Mouse (Mus musculus): ENCODE measurements around the gene Olfr1333.
"Not testable (repeated sequence)": the region's sequence is repeated elsewhere in the genome, so short reads cannot be mapped to it uniquely, and the experiment has no call there.

The Olfr1333 gene

GRCm38 (mm10) chr4:118836179-118836578 is at the start of gene Olfr1333:
TSS of gene Olfr1333 (minus strand) at chr4:118836279.
- no peak for DNase-seq

- no peak for DNase-seq
Observed at GRCm38 (mm10) chr4:118867566-118867965, 31.5 kb upstream of the Olfr1333 start.

GRCm38 (mm10) chr4:118864349-118864748 is 28.3 kb upstream of the Olfr1333 start, which contains the start of gene Olfr1331:
TSS of gene Olfr1331 (plus strand) at chr4:118864649.
- no peak for DNase-seq

DNA sequence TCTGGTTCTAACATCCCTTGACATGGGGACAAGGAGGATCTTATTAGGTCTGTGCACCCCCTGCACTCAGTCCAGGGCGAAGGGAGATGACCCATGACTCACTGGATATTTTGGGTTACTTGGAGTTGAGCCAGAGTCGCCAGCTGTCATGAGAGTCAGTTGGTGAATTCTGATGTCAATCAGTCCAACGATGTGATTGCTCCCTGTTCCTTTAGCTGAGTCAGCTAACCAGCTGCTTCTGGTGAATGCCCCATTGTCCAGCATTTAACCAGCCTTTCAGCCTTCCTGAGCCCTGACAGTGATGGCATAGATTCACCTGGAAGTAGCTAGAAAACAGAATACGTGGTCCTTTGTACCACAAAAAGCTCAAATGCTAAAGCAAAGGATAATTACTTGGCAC is 26.6 kb upstream of the Olfr1333 start:
- no peak for DNase-seq

- no peak for DNase-seq
Observed at GRCm38 (mm10) chr4:118861791-118862190, 25.7 kb upstream of the Olfr1333 start.

DNA sequence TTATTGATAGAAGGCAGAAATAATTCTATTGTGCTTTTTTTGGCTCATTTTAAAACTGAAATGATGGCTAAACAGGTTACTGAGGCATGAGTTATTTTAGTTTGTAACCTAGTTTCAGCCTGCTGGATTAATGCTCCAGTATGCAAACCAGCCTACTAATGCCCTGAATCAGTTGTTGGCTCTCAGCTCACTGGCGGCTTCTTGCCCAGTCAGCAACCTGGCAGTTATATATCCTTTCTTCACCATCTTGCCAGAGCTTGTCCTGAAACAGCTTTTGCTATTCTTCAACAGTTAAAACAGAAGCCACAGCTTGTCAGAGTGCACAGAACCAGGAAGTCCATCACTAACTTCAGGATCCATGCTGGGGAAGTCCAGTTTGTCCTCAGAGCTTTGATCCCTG is 17.2 kb downstream of the Olfr1333 start:
- no peak for DNase-seq

- DNase-seq: no peak
Observed at GRCm38 (mm10) chr4:118809844-118810243, 26.2 kb downstream of the Olfr1333 start, which contains the start of gene Olfr1335. TSS of gene Olfr1335 (minus strand) at chr4:118809944.

- DNase-seq: not testable (repeated sequence)
Observed at GRCm38 (mm10) chr4:118792796-118793195, 43.3 kb downstream of the Olfr1333 start.

- DNase-seq: no peak
Observed at GRCm38 (mm10) chr4:118782486-118782885, 53.6 kb downstream of the Olfr1333 start, which contains the start of gene Olfr1337. TSS of gene Olfr1337 (minus strand) at chr4:118782586.
